Mouse (Mus musculus) heart, postnatal 0 days (tissue): ENCODE measurements around the gene Rtn4ip1. TPM values are rescaled to one million over a fixed set of nuclear protein-coding genes. Genes with fewer than 3 reads are reported as not detected.
"Not testable (repeated sequence)": the region's sequence is repeated elsewhere in the genome, so short reads cannot be mapped to it uniquely, and the experiment has no call there.

Experiments
- ATAC-seq: fragments of 200-750 bp; cut with Nextera tagmentation; 2 replicates; pipeline ENCODE4 v1.8.0; 2017; ENCODE audit warnings: low read depth, moderate number of reproducible peaks, moderate library complexity; ENCODE audit not compliant: insufficient read depth
- DNase-seq: peaks from one replicate; pipeline ENCODE4 v3.0.0-alpha.2; 2016; ENCODE audit warnings: low spot score
- H3K27ac ChIP-seq: fragments of 300-500 bp; sonication (generic); 2 replicates; pipeline ENCODE4 v1.5.1; 2014; ENCODE audit warnings: low read depth, mild to moderate bottlenecking
- H3K27me3 ChIP-seq: fragments of 300-500 bp; sonication (generic); 2 replicates; pipeline ENCODE4 v1.6.1; 2014; ENCODE audit warnings: low read length, mixed read lengths; ENCODE audit not compliant: control insufficient read depth, insufficient read depth
- H3K36me3 ChIP-seq: fragments of 300-500 bp; sonication (generic); replicated peaks from 2 replicates; pipeline ENCODE4 v1.6.1; 2014; ENCODE audit warnings: low read length, mixed read lengths; ENCODE audit not compliant: control insufficient read depth, insufficient read depth
- H3K4me1 ChIP-seq: fragments of 300-500 bp; sonication (generic); 2 replicates; pipeline ENCODE4 v1.6.1; 2014; ENCODE audit warnings: antibody characterized with exemption; ENCODE audit not compliant: control insufficient read depth, insufficient read depth
- H3K4me2 ChIP-seq: fragments of 300-500 bp; sonication (generic); 2 replicates; pipeline ENCODE4 v1.6.1; 2014; ENCODE audit warnings: low read depth, mild to moderate bottlenecking, low read length, moderate library complexity
- H3K4me3 ChIP-seq: fragments of 300-500 bp; sonication (generic); 2 replicates; pipeline ENCODE4 v1.5.1; 2014; ENCODE audit warnings: low read depth, low read length
- H3K9ac ChIP-seq: fragments of 300-500 bp; sonication (generic); replicated peaks from 2 replicates; pipeline ENCODE4 v1.6.1; 2014; ENCODE audit warnings: low read depth, low read length, mixed read lengths
- H3K9me3 ChIP-seq: fragments of 300-500 bp; sonication (generic); replicated peaks from 2 replicates; pipeline ENCODE4 v1.6.1; 2016; ENCODE audit warnings: low read length; ENCODE audit not compliant: control insufficient read depth
- CTCF ChIP-seq: IDR thresholded peaks from 2 replicates; pipeline ENCODE4 v1.5.1; 2016; ENCODE audit warnings: antibody characterized with exemption, control low read depth, low read depth
- EP300 ChIP-seq: IDR thresholded peaks from 2 replicates; pipeline ENCODE4 v1.6.1; 2016; ENCODE audit warnings: antibody characterized with exemption, low read depth
- WGBS: fragments of 180-500 bp; shearing (Covaris S2); extraction: QIAGEN DNeasy Blood & Tissue Kit; methylation state at CpG from one replicate; pipeline ENCODE4 v1.1.7; 2014; 5-methylcytosine and 5-hydroxymethylcytosine counted together
- polyA plus RNA-seq: library from polyadenylated mRNA; unstranded; fragments of >200 nt; fragmentation: Nextera tagmentation; extraction: Ambion mirVana; gene quantifications from 2 replicates; pipeline ENCODE4 v1.2.1, GENCODE M21; 2015
- total RNA-seq: library from RNA; depleted of rRNA; stranded (reverse); fragments of >200 nt; gene quantifications from 2 replicates; pipeline ENCODE4 v1.2.3, GENCODE M21; 2014; ENCODE audit warnings: low replicate concordance

The Rtn4ip1 gene
- total and polyA plus RNA-seq, 2 experiments from 2014 or later = 12.0 to 32.9 TPM

- Histone ChIP-seq H3K27me3 (no peaks in the 10 kb centered on the region), H3K4me2 (no peak overlapping the region), H3K4me1 (no peaks in the 10 kb centered on the region), H3K9ac (no peak overlapping the region), H3K4me3 (no peak overlapping the region), H3K9me3 (no peaks in the 10 kb centered on the region), H3K27ac (no peak overlapping the region), H3K36me3 (no peaks in the 10 kb centered on the region)
- no peak for TF ChIP-seq CTCF
- TF ChIP-seq EP300 = no peak
- ATAC-seq (no peak), DNase-seq (no peak)
- 51% methylated on average over 3 of the region's 3 CpGs for WGBS
These were observed 75.7 kb downstream of the Rtn4ip1 start for GRCm38 (mm10) chr10:43977353-43977752.

- TF ChIP-seq CTCF (no peak), EP300 (no peak)
- Histone ChIP-seq H3K9ac (no peak overlapping the region), H3K36me3 (no peaks in the 10 kb centered on the region), H3K4me3 (no peak overlapping the region), H3K4me2 (no peak overlapping the region), H3K27ac (no peak overlapping the region), H3K27me3 (no peaks in the 10 kb centered on the region), H3K9me3 (no peaks in the 10 kb centered on the region), H3K4me1 (no peaks in the 10 kb centered on the region)
- 29% methylated on average over 1 of the region's 1 CpGs for WGBS
- ATAC-seq = no peak
- DNase-seq = no peak
These were observed 78.5 kb downstream of the Rtn4ip1 start for GRCm38 (mm10) chr10:43980080-43980479.

- H3K9me3 ChIP-seq, H3K4me1 ChIP-seq, ATAC-seq, DNase-seq, H3K4me3 ChIP-seq, H3K36me3 ChIP-seq, H3K27me3 ChIP-seq, H3K9ac ChIP-seq, H3K4me2 ChIP-seq, H3K27ac ChIP-seq: not testable (repeated sequence)
- 74% methylated on average over 3 of the region's 3 CpGs for WGBS
These were observed 79.1 kb downstream of the Rtn4ip1 start for GRCm38 (mm10) chr10:43980742-43981141.

GRCm38 (mm10) chr10:43982470-43982869, 80.9 kb downstream of the Rtn4ip1 start:
- TF ChIP-seq EP300 = no peak
- TF ChIP-seq CTCF = no peak
- ATAC-seq = no peak
- WGBS = 72% methylated on average over 6 of the region's 6 CpGs

GRCm38 (mm10) chr10:43983241-43983640, 81.6 kb downstream of the Rtn4ip1 start:
- H3K27ac ChIP-seq = no peak overlapping the region
- no peaks in the 10 kb centered on the region for H3K9me3 ChIP-seq
- no peak overlapping the region for H3K4me2 ChIP-seq
- H3K4me3 ChIP-seq = no peak overlapping the region
- no peaks in the 10 kb centered on the region for H3K4me1 ChIP-seq
- no peak overlapping the region for H3K9ac ChIP-seq
- 80% methylated on average over 5 of the region's 5 CpGs for WGBS
- TF ChIP-seq EP300 (no peak), CTCF (no peak)
- H3K36me3 ChIP-seq = no peaks in the 10 kb centered on the region
- ATAC-seq (no peak), DNase-seq (no peak)
- H3K27me3 ChIP-seq = no peaks in the 10 kb centered on the region

More at GRCm38 (mm10) chr10:43982470-43982869, 80.9 kb downstream of the Rtn4ip1 start:
- Histone ChIP-seq H3K4me3 (no peak overlapping the region), H3K9ac (no peak overlapping the region), H3K36me3 (no peaks in the 10 kb centered on the region), H3K27ac (no peak overlapping the region), H3K4me1 (no peaks in the 10 kb centered on the region), H3K27me3 (no peaks in the 10 kb centered on the region), H3K4me2 (no peak overlapping the region), H3K9me3 (no peaks in the 10 kb centered on the region)
- DNase-seq = no peak

- no peaks in the 10 kb centered on the region for H3K27me3 ChIP-seq
- WGBS = 74% methylated on average over 2 of the region's 2 CpGs
- ATAC-seq (no peak), DNase-seq (no peak)
- no peak overlapping the region for H3K27ac ChIP-seq
- H3K4me3 ChIP-seq = no peak overlapping the region
- H3K9ac ChIP-seq = no peak overlapping the region
- TF ChIP-seq EP300 (no peak), CTCF (no peak)
- no peaks in the 10 kb centered on the region for H3K36me3 ChIP-seq
- no peaks in the 10 kb centered on the region for H3K4me1 ChIP-seq
- H3K9me3 ChIP-seq = no peaks in the 10 kb centered on the region
- H3K4me2 ChIP-seq = no peak overlapping the region
These were observed 82.3 kb downstream of the Rtn4ip1 start for GRCm38 (mm10) chr10:43983866-43984265.
